Mouse (Mus musculus) CH12.LX (cell line): ENCODE measurements around the gene Bsx. TPM values are rescaled to one million over a fixed set of nuclear protein-coding genes. Genes with fewer than 3 reads are reported as not detected.

Experiments used
- DNase-seq: peaks from one replicate; pipeline ENCODE4 v3.0.0-alpha.2; 2013; ENCODE audit errors: extremely low read depth
- H3K27ac ChIP-seq: 2 replicates; pipeline ENCODE4 v1.5.1; 2012; ENCODE audit warnings: low read depth, mild to moderate bottlenecking, control low read depth, moderate library complexity; ENCODE audit not compliant: insufficient read depth
- H3K27me3 ChIP-seq: replicated peaks from 2 replicates; pipeline ENCODE3; 2012; ENCODE audit warnings: inconsistent platforms
- H3K36me3 ChIP-seq, 2 experiments: replicated peaks in 1 of 2; 2 replicates each; pipeline versions ENCODE3 to v1.6.1; 2012; ENCODE audit warnings: inconsistent platforms in 1 of 2, low read length in 1 of 2, mild to moderate bottlenecking in 1 of 2, mixed read lengths in 1 of 2, moderate library complexity in 1 of 2; ENCODE audit not compliant: control insufficient read depth in 1 of 2, insufficient read depth in 1 of 2
- H3K4me1 ChIP-seq, 2 experiments: 2 replicates each; pipeline ENCODE4 v1.6.1; 2012; ENCODE audit warnings: inconsistent platforms in 1 of 2, moderate library complexity in 1 of 2; ENCODE audit not compliant: insufficient read depth in 2 of 2, control insufficient read depth in 1 of 2
- H3K4me2 ChIP-seq: 2 replicates; pipeline ENCODE4 v1.6.1; 2012; ENCODE audit warnings: low read depth, mild to moderate bottlenecking, control low read depth; ENCODE audit not compliant: poor library complexity, insufficient read depth, severe bottlenecking
- H3K4me3 ChIP-seq, 3 experiments: fragments of 150-350 bp in 1 of 3; sonication (generic) in 1 of 3; replicated peaks in 1 of 3; 2 replicates each; pipeline versions ENCODE3 to v1.5.1; 2011 to 2012; ENCODE audit warnings: low read depth in 2 of 3, low read length in 2 of 3, mild to moderate bottlenecking in 2 of 3, moderate library complexity in 2 of 3, control low read depth in 1 of 3, improper control_type of control experiment in 1 of 3, inconsistent platforms in 1 of 3, mixed read lengths in 1 of 3; ENCODE audit not compliant: poor library complexity in 1 of 3
- H3K79me2 ChIP-seq: replicated peaks from 2 replicates; pipeline ENCODE4 v1.6.1; 2012; ENCODE audit warnings: mild to moderate bottlenecking, moderate library complexity; ENCODE audit not compliant: control insufficient read depth, poor library complexity, insufficient read depth, severe bottlenecking; ENCODE audit errors: extremely low read depth
- H3K9ac ChIP-seq: 2 replicates; pipeline ENCODE4 v1.6.1; 2012; ENCODE audit warnings: low read depth, mild to moderate bottlenecking, control low read depth, moderate library complexity; ENCODE audit not compliant: insufficient read depth
- H3K9me3 ChIP-seq: replicated peaks from 2 replicates; pipeline ENCODE3; 2012; ENCODE audit warnings: low read length, inconsistent platforms, mixed read lengths
- BHLHE40 ChIP-seq: IDR thresholded peaks from 2 replicates; pipeline ENCODE4 v1.6.1; 2011; ENCODE audit warnings: mild to moderate bottlenecking, low read depth, low read length, improper control_type of control experiment
- CHD1 ChIP-seq: IDR thresholded peaks from 2 replicates; pipeline ENCODE4 v1.6.1; 2012; ENCODE audit warnings: low read depth, low read length, improper control_type of control experiment, inconsistent platforms
- CHD2 ChIP-seq: IDR thresholded peaks from 2 replicates; pipeline ENCODE4 v1.6.1; 2011; ENCODE audit warnings: low read length, improper control_type of control experiment
- ELF1 ChIP-seq: IDR thresholded peaks from 2 replicates; pipeline ENCODE4 v1.6.1; 2014; ENCODE audit warnings: low read depth, mild to moderate bottlenecking, inconsistent platforms, low read length, improper control_type of control experiment
- JUND ChIP-seq: conservative IDR thresholded peaks from 2 replicates; pipeline ENCODE4 v1.6.1; 2011; ENCODE audit warnings: low read depth, low read length, improper control_type of control experiment
- KAT2A ChIP-seq: IDR thresholded peaks from 2 replicates; pipeline ENCODE4 v1.6.1; 2012; ENCODE audit warnings: low read length, improper control_type of control experiment, inconsistent platforms; ENCODE audit not compliant: insufficient replicate concordance
- MYC ChIP-seq: IDR thresholded peaks from 2 replicates; pipeline ENCODE4 v1.6.1; 2011; ENCODE audit warnings: low read depth, mild to moderate bottlenecking, improper control_type of control experiment, low read length
- NRF1 ChIP-seq: IDR thresholded peaks from 2 replicates; pipeline ENCODE4 v1.6.1; 2014; ENCODE audit warnings: low read depth, mild to moderate bottlenecking, inconsistent platforms, low read length, improper control_type of control experiment, moderate library complexity
- PAX5 ChIP-seq: IDR thresholded peaks from 2 replicates; pipeline ENCODE4 v1.6.1; 2012; ENCODE audit warnings: low read length, inconsistent platforms, mixed read lengths
- POLR2A ChIP-seq: IDR thresholded peaks from 2 replicates; pipeline ENCODE4 v1.6.1; 2011; ENCODE audit warnings: low read depth, mild to moderate bottlenecking, improper control_type of control experiment, low read length
- POLR2AphosphoS2 ChIP-seq: IDR thresholded peaks from 2 replicates; pipeline ENCODE4 v1.6.1; 2011; ENCODE audit warnings: low read depth, low read length, improper control_type of control experiment
- RCOR1 ChIP-seq: conservative IDR thresholded peaks from 2 replicates; pipeline ENCODE4 v1.6.1; 2012; ENCODE audit warnings: low read depth, mild to moderate bottlenecking, inconsistent platforms, low read length, improper control_type of control experiment
- SIN3A ChIP-seq: IDR thresholded peaks from 2 replicates; pipeline ENCODE4 v1.6.1; 2012; ENCODE audit warnings: low read length, improper control_type of control experiment, inconsistent platforms
- SMC3 ChIP-seq: IDR thresholded peaks from 2 replicates; pipeline ENCODE4 v1.6.1; 2011; ENCODE audit warnings: low read depth, low read length, improper control_type of control experiment
- TBP ChIP-seq: conservative IDR thresholded peaks from 2 replicates; pipeline ENCODE4 v1.6.1; 2011; ENCODE audit warnings: low read depth, low read length, improper control_type of control experiment
- TCF12 ChIP-seq: IDR thresholded peaks from 2 replicates; pipeline ENCODE4 v1.6.1; 2014; ENCODE audit warnings: low read depth, mild to moderate bottlenecking, inconsistent platforms, low read length, improper control_type of control experiment
- UBTF ChIP-seq: IDR thresholded peaks from 2 replicates; pipeline ENCODE4 v1.6.1; 2012; ENCODE audit warnings: low read depth, mild to moderate bottlenecking, inconsistent platforms, low read length, improper control_type of control experiment, moderate library complexity
- USF1 ChIP-seq: IDR thresholded peaks from 2 replicates; pipeline ENCODE4 v1.6.1; 2014; ENCODE audit warnings: low read depth, mild to moderate bottlenecking, inconsistent platforms, low read length, improper control_type of control experiment
- ZMIZ1 ChIP-seq: IDR thresholded peaks from 2 replicates; pipeline ENCODE4 v1.6.1; 2012; ENCODE audit warnings: low read depth, mild to moderate bottlenecking, inconsistent platforms, low read length, improper control_type of control experiment
- dilution Hi-C: fragments of 300-500 bp; cut with MboI; formaldehyde crosslinking; loops from 2 replicates; pipeline ENCODE4 v1.14.3; 2020; ENCODE audit warnings: low sequenced_read_pairs; ENCODE audit not compliant: extremely low pct_unique_long_range_greater_than_20kb, extremely low pct_ligation_motif_present
- in situ Hi-C: fragments of 300-500 bp; cut with MboI; formaldehyde crosslinking; loops from 3 replicates; pipeline ENCODE4 v1.14.3; 2019; ENCODE audit warnings: low sequenced_read_pairs, low pct_ligation_motif_present, low pct_unique_long_range_greater_than_20kb, mixed read lengths
- polyA plus RNA-seq: library from polyadenylated mRNA; unstranded; fragments of >175 nt; gene quantifications from 2 replicates; pipeline ENCODE4 v1.2.1, GENCODE M21; 2012; ENCODE audit warnings: low read depth; ENCODE audit not compliant: insufficient read length
- total RNA-seq, 2 experiments: library from RNA; depleted of rRNA; stranded (reverse); fragments of 300-350 nt in 1 of 2; fragments of >200 nt in 1 of 2; gene quantifications; 2 replicates each; pipeline ENCODE4 v1.2.3; 2012 to 2014

Gene Bsx
- total and polyA plus RNA-seq, 3 experiments, result not detected

DNA sequence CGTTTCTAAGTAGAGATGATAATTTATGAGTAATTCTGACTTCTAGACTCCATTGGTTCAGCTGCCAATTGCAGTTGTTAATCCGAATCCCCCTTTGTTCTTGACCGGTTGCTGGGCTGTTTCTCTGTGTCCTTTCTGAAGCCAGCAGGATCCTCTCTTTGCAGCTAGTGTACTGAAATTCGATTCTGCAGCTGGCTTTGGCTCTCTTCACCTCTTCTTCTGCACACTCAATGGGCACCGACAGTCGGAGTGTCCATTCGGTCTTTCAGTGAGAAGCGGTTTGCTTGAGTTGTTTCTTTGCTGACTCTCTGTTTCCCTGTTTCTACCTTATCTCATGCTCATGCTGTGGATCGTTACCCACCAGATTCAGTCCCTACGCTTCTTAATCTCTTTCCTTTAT is 11.7 kb downstream of the Bsx start:
- no peaks in the 10 kb centered on the region for H3K4me1 ChIP-seq
- dilution Hi-C loops (no loop called here), in situ Hi-C loops (no loop called here)
- H3K4me2 ChIP-seq, result no peak overlapping the region
- no peak overlapping the region for H3K4me3 ChIP-seq
- H3K9ac ChIP-seq, result no peak overlapping the region
- DNase-seq, result no peak
- H3K27me3 ChIP-seq, result no peaks in the 10 kb centered on the region
- no peaks in the 10 kb centered on the region for H3K9me3 ChIP-seq
- no peak for TF ChIP-seq CHD2
- TF ChIP-seq SMC3, result no peak
- no peak for TF ChIP-seq CHD1
- TF ChIP-seq ZMIZ1, result no peak
- TF ChIP-seq MYC, result no peak
- no peak for TF ChIP-seq POLR2AphosphoS2
- TF ChIP-seq BHLHE40, result no peak
- no peak for TF ChIP-seq JUND
- H3K79me2 ChIP-seq, result no peaks in the 10 kb centered on the region
- no peak overlapping the region for H3K27ac ChIP-seq
- no peaks in the 10 kb centered on the region for H3K36me3 ChIP-seq

DNA sequence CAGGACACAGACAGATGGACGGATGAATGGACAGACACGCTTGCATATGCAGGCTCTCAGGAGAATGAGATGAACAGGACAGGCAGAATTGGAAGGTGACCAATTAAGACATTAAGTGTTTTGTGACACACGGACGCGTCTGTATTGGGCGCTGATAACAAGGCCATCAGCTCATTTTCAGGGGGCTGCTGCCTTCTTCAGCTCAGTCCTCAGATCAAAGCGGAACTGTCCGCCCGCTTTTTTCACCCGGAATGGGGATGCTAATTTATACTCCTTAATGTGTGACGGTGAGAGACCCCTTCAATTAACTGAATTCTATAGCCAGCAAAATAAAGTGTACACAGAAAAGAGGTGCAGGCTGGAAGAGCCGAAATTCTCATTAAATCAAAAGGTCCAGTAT is 15.5 kb downstream of the Bsx start:
- in situ Hi-C loops, result no loop called here
- H3K4me3 ChIP-seq, result no peak overlapping the region
- no peaks in the 10 kb centered on the region for H3K4me1 ChIP-seq
- dilution Hi-C loops, result no loop called here
- H3K9ac ChIP-seq, result no peak overlapping the region
- H3K27me3 ChIP-seq, result no peaks in the 10 kb centered on the region
- H3K4me2 ChIP-seq, result no peak overlapping the region
- H3K79me2 ChIP-seq, result no peaks in the 10 kb centered on the region
- no peak overlapping the region for H3K27ac ChIP-seq
- no peaks in the 10 kb centered on the region for H3K9me3 ChIP-seq
- no peaks in the 10 kb centered on the region for H3K36me3 ChIP-seq
- TF ChIP-seq POLR2AphosphoS2, result no peak
- TF ChIP-seq KAT2A, result no peak
- TF ChIP-seq BHLHE40, result no peak
- no peak for TF ChIP-seq TBP
- TF ChIP-seq SIN3A, result no peak
- TF ChIP-seq NRF1, result no peak
- TF ChIP-seq UBTF, result no peak
- no peak for TF ChIP-seq JUND
- DNase-seq, result no peak

DNA sequence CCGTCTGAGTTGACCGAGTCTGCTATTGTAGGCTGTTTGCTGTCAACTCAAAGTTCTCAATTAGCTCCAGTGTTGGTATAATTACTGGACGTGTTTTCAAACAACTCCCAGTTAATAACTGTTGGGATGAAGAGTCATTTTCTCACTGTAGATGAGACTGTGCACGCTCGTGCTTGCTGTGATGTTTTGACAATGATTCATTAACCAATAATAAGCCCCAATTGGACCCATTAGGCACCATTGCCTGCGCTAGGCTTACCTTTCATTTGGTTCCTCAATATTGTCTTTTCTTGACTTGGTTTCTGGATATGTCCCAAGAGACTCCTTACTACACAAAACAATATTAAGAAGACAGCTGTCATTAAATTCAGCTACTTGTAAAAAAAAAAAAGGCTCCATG is 18.5 kb downstream of the Bsx start:
- dilution Hi-C loops, result no loop called here
- no peaks in the 10 kb centered on the region for H3K27me3 ChIP-seq
- in situ Hi-C loops, result no loop called here

More for the DNA sequence above, 18.5 kb downstream of the Bsx start:
- DNase-seq, result no peak
- no peak overlapping the region for H3K9ac ChIP-seq
- H3K79me2 ChIP-seq, result no peaks in the 10 kb centered on the region
- TF ChIP-seq SMC3 (no peak), RCOR1 (no peak), PAX5 (no peak), ZMIZ1 (no peak), JUND (no peak), POLR2A (no peak), TCF12 (no peak), BHLHE40 (no peak), CHD2 (no peak), UBTF (no peak), ELF1 (no peak), USF1 (no peak)
- H3K4me2 ChIP-seq, result no peak overlapping the region
- H3K9me3 ChIP-seq, result no peaks in the 10 kb centered on the region
- no peak overlapping the region for H3K4me3 ChIP-seq
- H3K27ac ChIP-seq, result no peak overlapping the region
- H3K36me3 ChIP-seq, result no peaks in the 10 kb centered on the region
- H3K4me1 ChIP-seq, result no peaks in the 10 kb centered on the region
